Mouse (Mus musculus) testis, adult 2 months (tissue): ENCODE measurements around the gene Mon2. TPM values are rescaled to one million over a fixed set of nuclear protein-coding genes. Genes with fewer than 3 reads are reported as not detected.

Experiments
- H3K27ac ChIP-seq: fragments of 200-500 bp; 2 replicates; pipeline ENCODE4 v1.5.1; 2012; ENCODE audit warnings: low read depth, low read length; ENCODE audit not compliant: control insufficient read depth, insufficient read depth
- H3K27me3 ChIP-seq: fragments of 200-500 bp; 2 replicates; pipeline ENCODE4 v1.6.1; 2012; ENCODE audit warnings: mild to moderate bottlenecking, low read length, moderate library complexity; ENCODE audit not compliant: control insufficient read depth, insufficient read depth
- H3K36me3 ChIP-seq: fragments of 200-500 bp; 2 replicates; pipeline ENCODE4 v1.6.1; 2012; ENCODE audit warnings: mild to moderate bottlenecking, low read length; ENCODE audit not compliant: control insufficient read depth, insufficient read depth
- H3K4me1 ChIP-seq: fragments of 200-500 bp; 2 replicates; pipeline ENCODE4 v1.6.1; 2012; ENCODE audit warnings: low read length; ENCODE audit not compliant: control insufficient read depth, insufficient read depth
- H3K4me3 ChIP-seq: fragments of 200-500 bp; 2 replicates; pipeline ENCODE4 v1.5.1; 2012; ENCODE audit warnings: low read depth, mild to moderate bottlenecking, low read length, moderate library complexity, mixed read lengths; ENCODE audit not compliant: control insufficient read depth
- CTCF ChIP-seq: fragments of 200-500 bp; IDR thresholded peaks from 2 replicates; pipeline ENCODE4 v1.5.1; 2012; ENCODE audit warnings: low read depth, mild to moderate bottlenecking, inconsistent platforms, low read length, moderate library complexity; ENCODE audit not compliant: control insufficient read depth, insufficient read depth, insufficient replicate concordance
- POLR2A ChIP-seq: fragments of 200-500 bp; IDR thresholded peaks from 2 replicates; pipeline ENCODE4 v1.6.1; 2012; ENCODE audit warnings: low read depth, mild to moderate bottlenecking, inconsistent platforms, low read length, moderate library complexity; ENCODE audit not compliant: control insufficient read depth
- polyA plus RNA-seq: library from polyadenylated mRNA; depleted of rRNA; stranded (reverse); fragments of >200 nt; gene quantifications from 2 replicates; pipeline ENCODE4 v1.2.3, GENCODE M21; 2012

Mon2 gene
- polyA plus RNA-seq, 1 experiment, result 17.0 TPM

DNA sequence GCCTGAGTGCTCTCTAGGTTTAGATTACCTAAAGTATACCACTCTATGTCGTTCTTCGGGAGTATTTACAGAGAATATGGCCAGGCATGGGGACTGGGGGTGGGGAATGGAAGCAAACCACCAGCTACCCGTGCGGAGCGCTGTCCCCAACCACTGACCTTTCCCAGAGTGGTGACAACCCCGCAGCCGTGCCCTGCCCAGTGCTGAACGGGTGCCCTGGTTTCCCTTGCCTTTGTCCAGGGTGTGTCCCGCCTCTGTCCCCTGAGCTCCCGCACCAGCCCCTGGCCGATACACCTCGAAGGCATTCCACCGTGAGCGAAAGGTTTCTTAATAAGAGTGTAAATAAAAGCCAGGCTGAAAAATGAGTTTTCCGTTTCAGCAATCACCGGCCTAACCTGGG, 115.6 kb downstream of the Mon2 start:
- no peaks in the 10 kb centered on the region for H3K36me3 ChIP-seq
- H3K27ac ChIP-seq, result no peak overlapping the region
- H3K4me1 ChIP-seq, result peaks cover 7% of the 10 kb centered on the region
- TF ChIP-seq POLR2A (no peak), CTCF (no peak)
- no peak overlapping the region for H3K4me3 ChIP-seq
- H3K27me3 ChIP-seq, result no peaks in the 10 kb centered on the region

DNA sequence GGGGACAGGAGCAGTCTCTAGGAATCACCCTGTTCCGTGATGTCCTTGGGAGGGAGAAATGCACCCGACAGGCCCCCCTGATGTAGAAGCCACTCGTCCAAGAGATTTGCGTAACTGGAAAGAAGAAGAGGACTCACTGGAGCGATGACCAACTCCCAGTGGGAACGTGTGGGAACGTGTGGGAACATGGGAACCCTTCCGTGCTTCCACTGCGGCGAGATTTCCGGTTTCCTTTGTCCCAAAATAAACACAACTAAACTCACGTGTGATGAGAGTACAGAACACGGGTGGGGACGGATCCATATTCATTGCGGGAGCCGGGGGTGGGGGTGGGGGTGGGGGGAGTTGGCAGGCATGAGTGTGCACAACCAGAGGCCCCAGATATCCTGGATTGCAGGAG, 116.1 kb downstream of the Mon2 start:
- no peak overlapping the region for H3K4me3 ChIP-seq
- TF ChIP-seq POLR2A (no peak), CTCF (no peak)
- H3K4me1 ChIP-seq, result peaks cover 7% of the 10 kb centered on the region
- no peaks in the 10 kb centered on the region for H3K27me3 ChIP-seq
- H3K27ac ChIP-seq, result no peak overlapping the region
- no peaks in the 10 kb centered on the region for H3K36me3 ChIP-seq

DNA sequence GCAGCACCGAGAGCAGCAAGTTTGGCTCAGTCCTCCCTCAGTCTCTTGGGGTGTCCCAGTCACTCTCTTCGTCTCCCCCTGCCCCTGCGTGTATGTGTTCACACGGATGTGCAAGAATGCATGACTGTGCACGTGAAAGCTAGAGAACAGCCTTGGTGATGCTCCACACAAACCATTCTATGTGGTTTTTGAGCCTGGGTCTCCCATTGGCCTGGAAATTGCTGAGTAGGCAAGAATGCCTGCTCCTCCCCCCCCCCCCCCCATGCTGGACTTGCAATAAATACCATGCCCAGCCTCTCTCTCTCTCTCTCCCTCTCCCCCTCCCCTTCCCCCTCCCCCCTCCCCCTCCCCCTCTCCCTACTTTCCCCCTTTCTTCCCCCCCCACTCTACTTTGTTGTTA, 117.6 kb downstream of the Mon2 start:
- H3K4me3 ChIP-seq, result no peak overlapping the region
- H3K27ac ChIP-seq, result no peak overlapping the region
- no peaks in the 10 kb centered on the region for H3K36me3 ChIP-seq
- peaks cover 7% of the 10 kb centered on the region for H3K4me1 ChIP-seq
- TF ChIP-seq CTCF (no peak), POLR2A (no peak)
- H3K27me3 ChIP-seq, result no peaks in the 10 kb centered on the region

DNA sequence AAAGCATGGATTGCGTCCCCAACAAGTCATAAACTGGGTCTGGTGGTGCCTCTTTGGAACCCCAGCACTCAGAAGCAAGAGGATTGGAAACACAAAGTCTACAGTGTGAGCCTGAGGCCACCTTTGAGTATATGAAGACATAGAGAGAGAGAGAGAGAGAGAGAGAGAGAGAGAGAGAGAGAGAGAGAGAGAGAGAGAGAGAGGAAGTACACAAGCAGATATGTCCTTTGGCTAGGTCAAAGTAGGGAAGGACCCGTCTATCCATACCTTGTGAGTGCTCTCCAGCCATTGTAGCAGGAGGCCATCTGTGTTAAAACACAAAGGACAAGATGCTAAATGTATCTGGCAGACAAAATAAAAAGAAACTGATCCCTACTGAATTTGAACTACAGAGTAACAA, 118.4 kb downstream of the Mon2 start:
- no peak overlapping the region for H3K4me3 ChIP-seq
- no peak overlapping the region for H3K27ac ChIP-seq
- no peak for TF ChIP-seq CTCF
- no peak for TF ChIP-seq POLR2A
- H3K27me3 ChIP-seq, result no peaks in the 10 kb centered on the region
- H3K4me1 ChIP-seq, result peaks cover 7% of the 10 kb centered on the region
- no peaks in the 10 kb centered on the region for H3K36me3 ChIP-seq

DNA sequence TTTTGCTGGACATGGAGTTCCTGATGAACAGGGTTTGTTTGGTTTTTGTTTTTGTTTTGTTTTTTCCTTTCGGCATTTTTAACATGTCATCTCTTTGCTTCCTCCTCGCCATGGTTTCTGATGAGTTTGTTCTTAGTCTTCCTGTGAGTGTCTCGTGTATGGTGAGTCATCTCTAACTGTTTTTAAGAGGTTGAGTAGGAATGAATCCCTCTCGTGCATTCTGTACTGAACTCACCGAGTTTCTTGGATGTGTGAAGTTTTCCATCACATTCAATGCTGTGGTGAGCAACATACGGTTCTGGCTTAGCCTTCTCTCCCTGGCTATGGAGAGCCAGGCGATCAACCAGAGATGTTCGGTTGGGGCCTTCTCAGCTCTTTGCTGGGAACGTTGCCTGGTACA, 122.7 kb downstream of the Mon2 start:
- Histone ChIP-seq H3K4me3 (no peak overlapping the region), H3K27ac (no peak overlapping the region), H3K27me3 (no peaks in the 10 kb centered on the region), H3K36me3 (no peaks in the 10 kb centered on the region), H3K4me1 (no peaks in the 10 kb centered on the region)
- TF ChIP-seq POLR2A (no peak), CTCF (no peak)

DNA sequence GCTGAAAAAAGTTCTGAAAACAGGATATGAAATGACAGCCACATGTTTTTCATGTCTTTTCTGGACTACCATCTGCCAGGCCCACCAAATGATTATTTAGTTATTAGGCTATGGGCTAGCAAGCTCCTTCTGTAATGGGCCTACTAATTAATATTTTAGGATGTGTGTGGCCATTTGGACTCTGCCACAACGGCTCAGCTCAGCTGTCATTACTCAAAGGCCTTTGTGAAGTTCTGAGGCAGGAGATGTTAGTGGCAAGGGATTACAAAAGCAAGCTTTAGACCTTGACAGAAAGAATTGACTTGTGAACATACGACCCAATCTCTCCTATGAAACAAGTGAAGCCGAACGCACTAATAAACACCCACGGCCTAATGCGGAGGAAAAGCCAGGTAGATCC, 125.3 kb downstream of the Mon2 start:
- no peaks in the 10 kb centered on the region for H3K4me1 ChIP-seq
- no peaks in the 10 kb centered on the region for H3K27me3 ChIP-seq
- no peak overlapping the region for H3K27ac ChIP-seq
- TF ChIP-seq POLR2A, result no peak
- no peak for TF ChIP-seq CTCF
- H3K4me3 ChIP-seq, result no peak overlapping the region
- no peaks in the 10 kb centered on the region for H3K36me3 ChIP-seq

DNA sequence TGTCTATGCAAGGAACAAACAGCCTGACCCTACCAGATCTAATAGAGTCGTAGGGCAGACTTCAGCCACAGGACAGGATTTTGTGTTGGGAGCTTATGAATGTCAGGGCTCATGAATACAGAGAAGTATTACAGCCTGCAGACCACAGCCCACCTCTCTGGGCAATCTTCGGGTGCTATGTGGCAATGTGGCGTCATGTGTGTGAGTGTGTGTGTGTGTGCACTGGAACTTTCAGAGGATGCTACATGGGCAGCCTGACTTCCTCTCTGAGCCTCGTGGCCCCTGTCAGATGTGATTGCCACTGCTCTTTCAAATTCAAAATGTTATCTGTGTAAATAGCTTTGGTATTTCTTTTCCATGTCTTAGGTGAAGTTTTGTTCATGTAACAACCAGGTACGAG, 131.4 kb downstream of the Mon2 start:
- Histone ChIP-seq H3K36me3 (no peaks in the 10 kb centered on the region), H3K4me1 (no peaks in the 10 kb centered on the region), H3K27ac (no peak overlapping the region), H3K4me3 (no peak overlapping the region), H3K27me3 (no peaks in the 10 kb centered on the region)
- TF ChIP-seq POLR2A, result no peak
- TF ChIP-seq CTCF, result no peak

DNA sequence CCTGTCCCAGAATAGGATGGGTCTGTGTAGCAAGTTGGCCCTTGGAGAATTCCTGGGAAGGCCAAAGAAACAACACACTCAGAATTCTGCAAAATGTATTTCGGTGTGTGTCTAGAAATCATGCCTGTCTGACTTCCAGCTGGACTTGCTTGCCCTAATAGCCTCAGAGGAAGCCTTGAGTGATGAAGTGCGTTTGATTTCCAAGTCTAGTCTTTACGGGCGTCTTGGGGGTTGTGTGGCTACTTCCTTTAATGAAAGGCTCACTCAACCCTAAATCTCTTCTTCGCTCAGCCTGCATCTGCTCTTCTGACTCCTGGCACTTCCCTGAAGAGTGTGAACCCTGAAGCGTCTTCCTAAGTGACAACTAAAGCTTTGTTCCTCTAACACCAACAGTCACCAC, 132.5 kb downstream of the Mon2 start:
- H3K27me3 ChIP-seq, result no peaks in the 10 kb centered on the region
- H3K4me1 ChIP-seq, result no peaks in the 10 kb centered on the region
- H3K36me3 ChIP-seq, result no peaks in the 10 kb centered on the region
- H3K27ac ChIP-seq, result no peak overlapping the region
- H3K4me3 ChIP-seq, result no peak overlapping the region
- TF ChIP-seq POLR2A (no peak), CTCF (no peak)
